Mouse (Mus musculus): ENCODE data around the gene Olfr616. TPM values are rescaled to one million over a fixed set of nuclear protein-coding genes. Genes with fewer than 3 reads are reported as not detected.
"Not testable (repeated sequence)": the region's sequence is repeated elsewhere in the genome, so short reads cannot be mapped to it uniquely, and the experiment has no call there.

The Olfr616 gene
- not detected in 2 replicates for polyA plus RNA-seq (2015; fragmentation: Nextera tagmentation; extraction: Ambion mirVana)

GRCm38 (mm10) chr7:103569043-103569442, at the start of gene Olfr616:
TSS of gene Olfr616 (minus strand) at chr7:103569143.
- Histone ChIP-seq H3K27ac (no peak within 1 kb of the TSS), H3K27me3 (replicated peaks) (no peaks in the 10 kb centered on the region), H3K4me1 (replicated peaks) (no peaks in the 10 kb centered on the region), H3K4me3 (replicated peaks) (no peak within 1 kb of the TSS), H3K36me3 (no peaks in the 10 kb centered on the region), H3K9me3 (no peaks in the 10 kb centered on the region), H3K9ac (no peak within 1 kb of the TSS), H3K4me2 (replicated peaks) (no peak within 1 kb of the TSS)
- 80% methylated on average over 3 of the region's 3 CpGs for WGBS
- no peak for ATAC-seq

- Histone ChIP-seq H3K4me1 (replicated peaks) (no peaks in the 10 kb centered on the region), H3K9ac (no peak within 1 kb of the TSS), H3K9me3 (no peaks in the 10 kb centered on the region), H3K4me3 (replicated peaks) (no peak within 1 kb of the TSS), H3K36me3 (no peaks in the 10 kb centered on the region), H3K27me3 (replicated peaks) (no peaks in the 10 kb centered on the region), H3K4me2 (replicated peaks) (no peak within 1 kb of the TSS), H3K27ac (no peak within 1 kb of the TSS)
- WGBS = 70% methylated on average over 2 of the region's 2 CpGs
- ATAC-seq = no peak
Measured at GRCm38 (mm10) chr7:103612434-103612833, 43.5 kb upstream of the Olfr616 start, which contains the start of gene Olfr620. TSS of gene Olfr620 (minus strand) at chr7:103612534.

GRCm38 (mm10) chr7:103607425-103607824, 38.5 kb upstream of the Olfr616 start:
- no peaks in the 10 kb centered on the region for H3K27me3 ChIP-seq (replicated peaks)
- no peak overlapping the region for H3K4me2 ChIP-seq (replicated peaks)
- no peaks in the 10 kb centered on the region for H3K9me3 ChIP-seq
- no peaks in the 10 kb centered on the region for H3K4me1 ChIP-seq (replicated peaks)
- WGBS = 69% methylated on average over 2 of the region's 2 CpGs
- ATAC-seq = no peak
- no peak overlapping the region for H3K27ac ChIP-seq
- H3K9ac ChIP-seq = no peak overlapping the region
- no peak overlapping the region for H3K4me3 ChIP-seq (replicated peaks)
- H3K36me3 ChIP-seq = no peaks in the 10 kb centered on the region

GRCm38 (mm10) chr7:103600275-103600674, 31.3 kb upstream of the Olfr616 start, which contains the start of gene Olfr619:
TSS of gene Olfr619 (plus strand) at chr7:103600575.
- Histone ChIP-seq H3K27ac (no peak within 1 kb of the TSS), H3K4me1 (replicated peaks) (no peaks in the 10 kb centered on the region), H3K4me2 (replicated peaks) (no peak within 1 kb of the TSS), H3K27me3 (replicated peaks) (no peaks in the 10 kb centered on the region), H3K9me3 (no peaks in the 10 kb centered on the region), H3K4me3 (replicated peaks) (no peak within 1 kb of the TSS), H3K9ac (no peak within 1 kb of the TSS), H3K36me3 (no peaks in the 10 kb centered on the region)
- ATAC-seq = no peak

GRCm38 (mm10) chr7:103589803-103590202, 20.9 kb upstream of the Olfr616 start, which contains the start of gene Olfr618:
TSS of gene Olfr618 (plus strand) at chr7:103590103.
- Histone ChIP-seq H3K4me2 (replicated peaks) (no peak within 1 kb of the TSS), H3K4me3 (replicated peaks) (no peak within 1 kb of the TSS), H3K36me3 (no peaks in the 10 kb centered on the region), H3K9ac (no peak within 1 kb of the TSS), H3K9me3 (no peaks in the 10 kb centered on the region), H3K27ac (no peak within 1 kb of the TSS), H3K4me1 (replicated peaks) (no peaks in the 10 kb centered on the region), H3K27me3 (replicated peaks) (no peaks in the 10 kb centered on the region)
- ATAC-seq = no peak
- WGBS = 58% methylated on average over 2 of the region's 2 CpGs

- Histone ChIP-seq H3K9me3 (no peaks in the 10 kb centered on the region), H3K4me2 (replicated peaks) (no peak within 1 kb of the TSS), H3K27ac (no peak within 1 kb of the TSS), H3K4me1 (replicated peaks) (no peaks in the 10 kb centered on the region), H3K9ac (no peak within 1 kb of the TSS), H3K27me3 (replicated peaks) (no peaks in the 10 kb centered on the region), H3K4me3 (replicated peaks) (no peak within 1 kb of the TSS), H3K36me3 (no peaks in the 10 kb centered on the region)
- 88% methylated on average over 1 of the region's 1 CpGs for WGBS
- ATAC-seq = no peak
Measured at GRCm38 (mm10) chr7:103572761-103573160, 3.8 kb upstream of the Olfr616 start, which contains the start of gene Olfr617. TSS of gene Olfr617 (plus strand) at chr7:103573061.

GRCm38 (mm10) chr7:103555779-103556178, 13.2 kb downstream of the Olfr616 start, which contains the start of gene Olfr615:
TSS of gene Olfr615 (plus strand) at chr7:103556079.
- no peak within 1 kb of the TSS for H3K4me2 ChIP-seq (replicated peaks)
- no peaks in the 10 kb centered on the region for H3K9me3 ChIP-seq
- no peak within 1 kb of the TSS for H3K4me3 ChIP-seq (replicated peaks)
- no peaks in the 10 kb centered on the region for H3K27me3 ChIP-seq (replicated peaks)
- 79% methylated on average over 2 of the region's 2 CpGs for WGBS
- no peak for ATAC-seq
- no peak within 1 kb of the TSS for H3K9ac ChIP-seq
- no peak within 1 kb of the TSS for H3K27ac ChIP-seq
- H3K36me3 ChIP-seq = no peaks in the 10 kb centered on the region
- H3K4me1 ChIP-seq (replicated peaks) = no peaks in the 10 kb centered on the region

GRCm38 (mm10) chr7:103547774-103548173, 21.2 kb downstream of the Olfr616 start, which contains the start of gene Olfr613:
TSS of gene Olfr613 (plus strand) at chr7:103548074.
- Histone ChIP-seq H3K4me3 (replicated peaks) (no peak within 1 kb of the TSS), H3K27ac (no peak within 1 kb of the TSS), H3K9ac (no peak within 1 kb of the TSS), H3K4me1 (replicated peaks) (no peaks in the 10 kb centered on the region), H3K27me3 (replicated peaks) (no peaks in the 10 kb centered on the region), H3K36me3 (no peaks in the 10 kb centered on the region), H3K4me2 (replicated peaks) (no peak within 1 kb of the TSS), H3K9me3 (no peaks in the 10 kb centered on the region)
- WGBS = 77% methylated on average over 2 of the region's 2 CpGs
- ATAC-seq = no peak

GRCm38 (mm10) chr7:103542617-103543016, 26.3 kb downstream of the Olfr616 start, which contains the start of gene Olfr612:
TSS of gene Olfr612 (minus strand) at chr7:103542717.
- H3K27ac ChIP-seq; H3K9ac ChIP-seq; ATAC-seq; H3K36me3 ChIP-seq; H3K4me2 ChIP-seq (replicated peaks); H3K4me1 ChIP-seq (replicated peaks); H3K27me3 ChIP-seq (replicated peaks); H3K4me3 ChIP-seq (replicated peaks); H3K9me3 ChIP-seq: not testable (repeated sequence)
- WGBS = 84% methylated on average over 2 of the region's 2 CpGs

GRCm38 (mm10) chr7:103520746-103521145, 48.2 kb downstream of the Olfr616 start, which contains the start of gene Olfr611:
TSS of gene Olfr611 (minus strand) at chr7:103520846.
- H3K27me3 ChIP-seq (replicated peaks); ATAC-seq; H3K4me2 ChIP-seq (replicated peaks); H3K4me1 ChIP-seq (replicated peaks); H3K27ac ChIP-seq; H3K4me3 ChIP-seq (replicated peaks); H3K9me3 ChIP-seq; H3K9ac ChIP-seq; H3K36me3 ChIP-seq: not testable (repeated sequence)
- 63% methylated on average over 1 of the region's 1 CpGs for WGBS

Other genes starting within 250 kb of the Olfr616 start
- not detected in 2 replicates for gene Olfr598, start 245.6 kb downstream of the Olfr616 start, polyA plus RNA-seq (2015; fragmentation: Nextera tagmentation; extraction: Ambion mirVana)
- not detected in 2 replicates for gene Olfr599, start 233.2 kb downstream of the Olfr616 start, polyA plus RNA-seq (2015; fragmentation: Nextera tagmentation; extraction: Ambion mirVana)
- gene Olfr600, start 219.5 kb downstream of the Olfr616 start, polyA plus RNA-seq (2015; fragmentation: Nextera tagmentation; extraction: Ambion mirVana) = not detected in 2 replicates
- not detected in 2 replicates for gene Olfr601, start 206.5 kb downstream of the Olfr616 start, polyA plus RNA-seq (2015; fragmentation: Nextera tagmentation; extraction: Ambion mirVana)
- not detected in 2 replicates for gene Olfr603, start 183.0 kb downstream of the Olfr616 start, polyA plus RNA-seq (2015; fragmentation: Nextera tagmentation; extraction: Ambion mirVana)
- gene Usp17lc, start 154.1 kb downstream of the Olfr616 start, polyA plus RNA-seq (2015; fragmentation: Nextera tagmentation; extraction: Ambion mirVana) = not detected in 2 replicates
- not detected in 2 replicates for gene Olfr605, start 123.7 kb downstream of the Olfr616 start, polyA plus RNA-seq (2015; fragmentation: Nextera tagmentation; extraction: Ambion mirVana)
- not detected in 2 replicates for gene Olfr606, start 120.1 kb downstream of the Olfr616 start, polyA plus RNA-seq (2015; fragmentation: Nextera tagmentation; extraction: Ambion mirVana)
- gene Olfr607, start 105.0 kb downstream of the Olfr616 start, polyA plus RNA-seq (2015; fragmentation: Nextera tagmentation; extraction: Ambion mirVana) = not detected in 2 replicates
- not detected in 2 replicates for gene Olfr608, start 99.3 kb downstream of the Olfr616 start, polyA plus RNA-seq (2015; fragmentation: Nextera tagmentation; extraction: Ambion mirVana)
- gene Olfr609, start 71.1 kb downstream of the Olfr616 start, polyA plus RNA-seq (2015; fragmentation: Nextera tagmentation; extraction: Ambion mirVana) = not detected in 2 replicates
- not detected in 2 replicates for gene Olfr610, start 57.0 kb downstream of the Olfr616 start, polyA plus RNA-seq (2015; fragmentation: Nextera tagmentation; extraction: Ambion mirVana)
- not detected in 2 replicates for gene Olfr611, start 48.3 kb downstream of the Olfr616 start, polyA plus RNA-seq (2015; fragmentation: Nextera tagmentation; extraction: Ambion mirVana)
- gene Olfr612, start 26.4 kb downstream of the Olfr616 start, polyA plus RNA-seq (2015; fragmentation: Nextera tagmentation; extraction: Ambion mirVana) = not detected in 2 replicates
- not detected in 2 replicates for gene Olfr613, start 21.1 kb downstream of the Olfr616 start, polyA plus RNA-seq (2015; fragmentation: Nextera tagmentation; extraction: Ambion mirVana)
- gene Olfr615, start 13.1 kb downstream of the Olfr616 start, polyA plus RNA-seq (2015; fragmentation: Nextera tagmentation; extraction: Ambion mirVana) = not detected in 2 replicates
- not detected in 2 replicates for gene Olfr617, start 3.9 kb upstream of the Olfr616 start, polyA plus RNA-seq (2015; fragmentation: Nextera tagmentation; extraction: Ambion mirVana)
- not detected in 2 replicates for gene Olfr618, start 21.0 kb upstream of the Olfr616 start, polyA plus RNA-seq (2015; fragmentation: Nextera tagmentation; extraction: Ambion mirVana)
- gene Olfr619, start 31.4 kb upstream of the Olfr616 start, polyA plus RNA-seq (2015; fragmentation: Nextera tagmentation; extraction: Ambion mirVana) = not detected in 2 replicates
- gene Olfr620, start 43.4 kb upstream of the Olfr616 start, polyA plus RNA-seq (2015; fragmentation: Nextera tagmentation; extraction: Ambion mirVana) = not detected in 2 replicates
- not detected in 2 replicates for gene Olfr622, start 73.6 kb upstream of the Olfr616 start, polyA plus RNA-seq (2015; fragmentation: Nextera tagmentation; extraction: Ambion mirVana)
- gene Olfr623, start 94.6 kb upstream of the Olfr616 start, polyA plus RNA-seq (2015; fragmentation: Nextera tagmentation; extraction: Ambion mirVana) = not detected in 2 replicates
- gene Olfr624, start 102.0 kb upstream of the Olfr616 start, polyA plus RNA-seq (2015; fragmentation: Nextera tagmentation; extraction: Ambion mirVana) = 0.03 TPM in 1 of 2 replicates, not detected in the other
- not detected in 2 replicates for gene Olfr625-ps1, start 113.6 kb upstream of the Olfr616 start, polyA plus RNA-seq (2015; fragmentation: Nextera tagmentation; extraction: Ambion mirVana)
- gene Olfr243, start 145.5 kb upstream of the Olfr616 start, polyA plus RNA-seq (2015; fragmentation: Nextera tagmentation; extraction: Ambion mirVana) = not detected in 2 replicates
- gene Olfr628, start 161.2 kb upstream of the Olfr616 start, polyA plus RNA-seq (2015; fragmentation: Nextera tagmentation; extraction: Ambion mirVana) = not detected in 2 replicates
- not detected in 2 replicates for gene Olfr629, start 175.8 kb upstream of the Olfr616 start, polyA plus RNA-seq (2015; fragmentation: Nextera tagmentation; extraction: Ambion mirVana)
- not detected in 2 replicates for gene Olfr630, start 188.2 kb upstream of the Olfr616 start, polyA plus RNA-seq (2015; fragmentation: Nextera tagmentation; extraction: Ambion mirVana)
- gene Olfr69, start 202.5 kb upstream of the Olfr616 start, polyA plus RNA-seq (2015; fragmentation: Nextera tagmentation; extraction: Ambion mirVana) = not detected in 2 replicates
- not detected in 2 replicates for gene Olfr68, start 210.6 kb upstream of the Olfr616 start, polyA plus RNA-seq (2015; fragmentation: Nextera tagmentation; extraction: Ambion mirVana)
- not detected in 2 replicates for gene Olfr67, start 222.7 kb upstream of the Olfr616 start, polyA plus RNA-seq (2015; fragmentation: Nextera tagmentation; extraction: Ambion mirVana)
- 2,721 and 2,775 TPM in 2 replicates for gene Hbb-bt, start 244.9 kb upstream of the Olfr616 start, polyA plus RNA-seq (2015; fragmentation: Nextera tagmentation; extraction: Ambion mirVana)

Measured in intestine, embryonic 15.5 days (tissue).